Mouse (Mus musculus) kidney, adult 10 weeks (tissue): ENCODE data around the gene Snx8. TPM values are rescaled to one million over a fixed set of nuclear protein-coding genes. Genes with fewer than 3 reads are reported as not detected.

ENCODE experiments used
- polyA plus RNA-seq: library from polyadenylated mRNA; stranded (reverse); fragments of 350-450 nt; fragmentation: Illumina TruSeq; extraction: RNeasy Lipid Tissue Mini Kit (QIAGEN cat#74804); gene quantifications from one replicate; pipeline ENCODE4 v1.2.3, GENCODE M21; 2014; ENCODE audit warnings: low read depth, low replicate concordance

The Snx8 gene
- 0.36 TPM for polyA plus RNA-seq

DNA sequence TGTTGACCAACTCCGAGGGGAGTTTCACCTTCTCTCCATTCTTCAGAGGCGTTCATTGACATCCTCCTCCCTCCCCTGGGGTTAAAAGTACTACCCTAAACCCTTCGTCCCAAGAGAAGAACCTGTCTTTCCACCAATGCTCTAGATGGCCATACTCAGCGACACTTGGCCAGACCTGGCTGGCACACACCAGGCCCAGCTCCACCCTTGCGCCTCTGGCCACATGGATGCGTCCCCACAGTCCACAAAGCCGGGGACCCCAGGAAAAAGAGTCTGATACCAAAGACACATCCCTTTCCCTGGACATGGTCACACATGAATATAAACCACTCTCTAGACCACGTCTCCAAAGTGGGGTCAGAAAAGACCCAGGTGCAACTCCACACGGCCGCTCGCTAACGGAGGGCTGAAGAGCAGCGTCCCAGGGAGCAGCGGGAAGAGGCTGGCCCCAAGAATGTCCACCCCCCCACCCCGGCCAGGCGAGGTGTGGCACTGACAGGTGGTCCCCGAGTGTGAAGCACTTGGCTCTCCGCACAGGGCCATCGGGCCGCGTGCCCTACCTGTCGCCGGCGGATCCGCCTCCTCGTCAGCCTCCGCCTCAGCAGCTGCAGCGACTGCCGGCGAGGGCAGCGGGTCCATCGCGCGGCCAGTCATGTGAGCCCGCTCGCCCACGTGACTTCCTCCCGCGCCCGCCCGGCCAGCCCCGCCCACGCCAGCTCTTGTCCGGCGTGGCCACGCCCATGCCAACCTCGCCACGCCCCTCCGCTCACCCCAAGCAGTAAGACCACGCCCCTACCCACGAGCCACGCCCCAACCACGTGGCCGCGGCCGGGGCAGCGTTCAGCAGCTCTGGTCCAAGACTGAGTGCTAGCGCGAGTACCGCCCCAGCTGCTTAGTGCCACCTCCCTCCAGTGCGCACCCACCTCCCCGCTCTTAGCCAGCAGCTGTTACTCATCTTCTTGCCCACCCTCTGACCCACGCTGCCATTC is at the start of gene Snx8:
Gene Snx8 (minus strand): TSS at position 675 of the 989 bp plus-strand sequence.

DNA sequence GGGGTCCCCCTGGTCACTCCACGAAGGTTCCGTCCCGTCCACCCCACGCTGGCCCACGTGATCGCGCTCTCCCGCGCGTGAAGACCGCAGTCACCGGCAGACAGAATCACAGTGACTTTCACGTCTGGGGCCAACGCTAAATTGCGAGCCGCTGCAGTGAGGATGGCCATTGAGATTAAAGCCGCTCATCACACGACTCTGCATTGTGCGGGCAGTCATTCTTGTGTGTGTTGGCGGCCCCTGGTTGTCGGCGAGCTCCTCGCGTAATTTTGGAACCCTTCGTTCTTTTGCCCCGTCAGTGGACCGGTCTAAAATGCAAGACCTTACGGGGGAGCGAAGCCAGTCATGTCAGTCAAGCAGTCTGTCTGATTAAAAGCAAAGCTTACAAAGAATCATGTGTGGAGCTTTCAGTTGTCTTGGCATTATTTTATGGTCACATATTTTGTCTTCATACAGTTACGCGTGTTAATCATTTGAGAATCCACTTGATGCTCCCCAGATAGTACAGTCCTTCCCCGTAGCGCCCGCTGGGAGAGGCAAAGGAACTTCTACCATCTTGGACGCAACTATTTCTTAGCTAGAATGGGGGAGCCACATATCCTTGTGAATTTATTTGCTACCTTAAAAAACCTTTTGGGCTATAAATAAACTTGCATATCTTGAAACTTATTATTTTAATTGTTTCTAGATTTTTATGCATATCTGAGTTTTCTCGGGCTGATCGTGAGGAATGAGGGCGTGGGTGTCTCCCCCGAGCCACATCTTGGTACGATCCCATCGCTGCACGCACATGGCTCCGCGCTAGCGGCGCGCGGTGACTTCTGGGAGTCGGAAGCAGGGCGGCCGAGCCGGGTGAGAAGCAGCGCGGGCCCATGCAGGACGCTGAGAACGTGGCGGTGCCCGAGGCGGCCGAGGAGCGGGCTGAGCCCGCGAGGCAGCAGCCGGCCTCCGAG is 29.7 kb upstream of the Snx8 start, which contains the start of gene Eif3b:
Gene Eif3b (plus strand): TSS at position 840 of the 953 bp plus-strand sequence.

GRCm38 (mm10) chr5:140331615-140332512 is 57.2 kb downstream of the Snx8 start, which contains the start of gene Mrm2:
Gene Mrm2, minus strand, starts transcription at chr5:140331898.

GRCm38 (mm10) chr5:140321042-140321755 is 67.9 kb downstream of the Snx8 start, which contains the start of the genes Mad1l1 and Nudt1:
Gene Mad1l1, minus strand, starts transcription at chr5:140321552.
Gene Nudt1, plus strand, starts transcription at chr5:140321656.

Other genes starting within 250 kb of the Snx8 start
- not detected for gene Mad1l1, start 67.7 kb downstream of the Snx8 start, polyA plus RNA-seq
- 0.53 TPM for gene Nudt1, start 67.6 kb downstream of the Snx8 start, polyA plus RNA-seq
- gene Mrm2, start 57.4 kb downstream of the Snx8 start, polyA plus RNA-seq, result 0.73 TPM
- gene Eif3b, start 30.1 kb upstream of the Snx8 start, polyA plus RNA-seq, result 25.0 TPM
- gene Gm4869, start 56.4 kb upstream of the Snx8 start, polyA plus RNA-seq, result not detected
- gene Chst12, start 116.3 kb upstream of the Snx8 start, polyA plus RNA-seq, result not detected
- not detected for gene Grifin, start 175.8 kb upstream of the Snx8 start, polyA plus RNA-seq
- gene Lfng, start 218.1 kb upstream of the Snx8 start, polyA plus RNA-seq, result 0.57 TPM